Mouse (Mus musculus): ENCODE measurements at regions not wholly inside any gene's neighbourhood (a gene's known extent, or its start where the extent isn't known, plus 50 kb on each side); places are given as distances from the start of the nearest gene placed in this dataset.

GRCm38 (mm10) chr9:30536508-30537100 is 109.7 kb downstream of the Snx19 start:
- Histone ChIP-seq H3K27me3 (ENCODE audit: control insufficient read depth, insufficient read depth, low read length) (no peaks in the 10 kb centered on the region), H3K27ac (ENCODE audit: insufficient read depth, low read length) (no peak overlapping the region), H3K4me1 (ENCODE audit: control insufficient read depth, insufficient read depth, low read length) (no peaks in the 10 kb centered on the region), H3K4me3 (replicated peaks; ENCODE audit: insufficient read depth, low read depth, low read length) (no peak overlapping the region)
- TF ChIP-seq POLR2A (IDR thresholded peaks at IDR 0.05; ENCODE audit: borderline replicate concordance, insufficient read depth, low read length) (no peak), CTCF (IDR thresholded peaks at IDR 0.05; ENCODE audit: borderline replicate concordance, insufficient read depth, low read depth, low read length) (no peak)
- DNase-seq: no peak
- WGBS: 73% methylated on average over 8 of the region's 8 CpGs

GRCm38 (mm10) chr9:30534961-30535360 is 108.1 kb downstream of the Snx19 start:
- 71% methylated on average over 4 of the region's 4 CpGs for WGBS
- Histone ChIP-seq H3K4me3 (replicated peaks; ENCODE audit: insufficient read depth, low read depth, low read length) (no peak overlapping the region), H3K27ac (ENCODE audit: insufficient read depth, low read length) (no peak overlapping the region), H3K27me3 (ENCODE audit: control insufficient read depth, insufficient read depth, low read length) (no peaks in the 10 kb centered on the region), H3K4me1 (ENCODE audit: control insufficient read depth, insufficient read depth, low read length) (no peaks in the 10 kb centered on the region)
- DNase-seq: no peak
- TF ChIP-seq POLR2A (IDR thresholded peaks at IDR 0.05; ENCODE audit: borderline replicate concordance, insufficient read depth, low read length) (no peak), CTCF (IDR thresholded peaks at IDR 0.05; ENCODE audit: borderline replicate concordance, insufficient read depth, low read depth, low read length) (no peak)

GRCm38 (mm10) chr9:30533780-30534343 is 107.0 kb downstream of the Snx19 start:
- Histone ChIP-seq H3K4me1 (ENCODE audit: control insufficient read depth, insufficient read depth, low read length) (no peaks in the 10 kb centered on the region), H3K27ac (ENCODE audit: insufficient read depth, low read length) (no peak overlapping the region), H3K4me3 (replicated peaks; ENCODE audit: insufficient read depth, low read depth, low read length) (no peak overlapping the region), H3K27me3 (ENCODE audit: control insufficient read depth, insufficient read depth, low read length) (no peaks in the 10 kb centered on the region)
- WGBS: 46% methylated on average over 11 of the region's 11 CpGs
- TF ChIP-seq CTCF (IDR thresholded peaks at IDR 0.05; ENCODE audit: borderline replicate concordance, insufficient read depth, low read depth, low read length): no peak
- no peak for TF ChIP-seq POLR2A (IDR thresholded peaks at IDR 0.05; ENCODE audit: borderline replicate concordance, insufficient read depth, low read length)
- DNase-seq: no peak

GRCm38 (mm10) chr9:30533091-30533779 is 106.3 kb downstream of the Snx19 start:
- no peaks in the 10 kb centered on the region for H3K27me3 ChIP-seq (ENCODE audit: control insufficient read depth, insufficient read depth, low read length)
- no peak overlapping the region for H3K27ac ChIP-seq (ENCODE audit: insufficient read depth, low read length)
- no peaks in the 10 kb centered on the region for H3K4me1 ChIP-seq (ENCODE audit: control insufficient read depth, insufficient read depth, low read length)
- WGBS: 72% methylated on average over 9 of the region's 9 CpGs
- DNase-seq: no peak
- no peak overlapping the region for H3K4me3 ChIP-seq (replicated peaks; ENCODE audit: insufficient read depth, low read depth, low read length)
- no peak for TF ChIP-seq CTCF (IDR thresholded peaks at IDR 0.05; ENCODE audit: borderline replicate concordance, insufficient read depth, low read depth, low read length)
- no peak for TF ChIP-seq POLR2A (IDR thresholded peaks at IDR 0.05; ENCODE audit: borderline replicate concordance, insufficient read depth, low read length)

GRCm38 (mm10) chr9:30525086-30525485 is 98.2 kb downstream of the Snx19 start:
- WGBS: 77% methylated on average over 5 of the region's 5 CpGs
- no peak overlapping the region for H3K27ac ChIP-seq (ENCODE audit: insufficient read depth, low read length)
- no peaks in the 10 kb centered on the region for H3K27me3 ChIP-seq (ENCODE audit: control insufficient read depth, insufficient read depth, low read length)
- peaks cover 3% of the 10 kb centered on the region; the same call in 1 of the 2 replicates for H3K4me1 ChIP-seq (ENCODE audit: control insufficient read depth, insufficient read depth, low read length)
- TF ChIP-seq CTCF (IDR thresholded peaks at IDR 0.05; ENCODE audit: borderline replicate concordance, insufficient read depth, low read depth, low read length) (no peak), POLR2A (IDR thresholded peaks at IDR 0.05; ENCODE audit: borderline replicate concordance, insufficient read depth, low read length) (no peak)
- no peak for DNase-seq
- H3K4me3 ChIP-seq (replicated peaks; ENCODE audit: insufficient read depth, low read depth, low read length): no peak overlapping the region

GRCm38 (mm10) chr9:30524401-30525066 is 97.6 kb downstream of the Snx19 start:
- Histone ChIP-seq H3K4me1 (ENCODE audit: control insufficient read depth, insufficient read depth, low read length) (peaks cover 3% of the 10 kb centered on the region; the same call in 1 of the 2 replicates), H3K27me3 (ENCODE audit: control insufficient read depth, insufficient read depth, low read length) (no peaks in the 10 kb centered on the region), H3K27ac (ENCODE audit: insufficient read depth, low read length) (no peak overlapping the region), H3K4me3 (replicated peaks; ENCODE audit: insufficient read depth, low read depth, low read length) (no peak overlapping the region)
- DNase-seq: no peak
- WGBS: 92% methylated on average over 6 of the region's 6 CpGs
- TF ChIP-seq CTCF (IDR thresholded peaks at IDR 0.05; ENCODE audit: borderline replicate concordance, insufficient read depth, low read depth, low read length): no peak
- TF ChIP-seq POLR2A (IDR thresholded peaks at IDR 0.05; ENCODE audit: borderline replicate concordance, insufficient read depth, low read length): no peak

GRCm38 (mm10) chr9:30523852-30524251 is 96.9 kb downstream of the Snx19 start:
- no peak overlapping the region for H3K27ac ChIP-seq (ENCODE audit: insufficient read depth, low read length)
- WGBS: 87% methylated on average over 2 of the region's 2 CpGs
- DNase-seq: no peak

More at GRCm38 (mm10) chr9:30523852-30524251, 96.9 kb downstream of the Snx19 start:
- TF ChIP-seq POLR2A (IDR thresholded peaks at IDR 0.05; ENCODE audit: borderline replicate concordance, insufficient read depth, low read length): no peak
- no peak for TF ChIP-seq CTCF (IDR thresholded peaks at IDR 0.05; ENCODE audit: borderline replicate concordance, insufficient read depth, low read depth, low read length)
- Histone ChIP-seq H3K27me3 (ENCODE audit: control insufficient read depth, insufficient read depth, low read length) (no peaks in the 10 kb centered on the region), H3K4me3 (replicated peaks; ENCODE audit: insufficient read depth, low read depth, low read length) (no peak overlapping the region), H3K4me1 (ENCODE audit: control insufficient read depth, insufficient read depth, low read length) (peaks cover 3% of the 10 kb centered on the region; the same call in 1 of the 2 replicates)

Data from cerebellum, adult 2 months (tissue).